Mouse (Mus musculus) MEL (cell line): ENCODE results near the gene Ate1.

Experiments
- CHD2 ChIP-seq: IDR thresholded peaks from 2 replicates; pipeline ENCODE4 v1.6.1; 2011; ENCODE audit warnings: low read length, improper control_type of control experiment
- CTCF ChIP-seq, 3 experiments: IDR thresholded peaks in 2 of 3; conservative IDR thresholded peaks in 1 of 3; 2 replicates each; pipeline ENCODE4 v1.5.1; 2011 to 2012; ENCODE audit warnings: low read length in 3 of 3, low read depth in 2 of 3, mild to moderate bottlenecking in 2 of 3, improper control_type of control experiment in 1 of 3, inconsistent platforms in 1 of 3, mixed read lengths in 1 of 3, moderate library complexity in 1 of 3; ENCODE audit not compliant: control insufficient read depth in 1 of 3, insufficient read depth in 1 of 3, poor library complexity in 1 of 3, severe bottlenecking in 1 of 3
- ETS1 ChIP-seq: IDR thresholded peaks from 2 replicates; pipeline ENCODE4 v1.6.1; 2012; ENCODE audit warnings: low read depth, mild to moderate bottlenecking, inconsistent platforms, low read length, improper control_type of control experiment, moderate library complexity
- GABPA ChIP-seq: IDR thresholded peaks from 2 replicates; pipeline ENCODE4 v1.6.1; 2012; ENCODE audit warnings: low read depth, mild to moderate bottlenecking, inconsistent platforms, low read length, improper control_type of control experiment, moderate library complexity
- MAFK ChIP-seq: IDR thresholded peaks from 2 replicates; pipeline ENCODE4 v1.6.1; 2011; ENCODE audit warnings: low read depth, mild to moderate bottlenecking, low read length, improper control_type of control experiment, borderline replicate concordance
- MXI1 ChIP-seq: IDR thresholded peaks from 2 replicates; pipeline ENCODE4 v1.6.1; 2011; ENCODE audit warnings: mild to moderate bottlenecking, low read depth, low read length, improper control_type of control experiment
- NELFE ChIP-seq: IDR thresholded peaks from 2 replicates; pipeline ENCODE4 v1.6.1; 2011; ENCODE audit warnings: low read depth, low read length, improper control_type of control experiment
- POLR2A ChIP-seq, 2 experiments: IDR thresholded peaks; 2 replicates each; pipeline ENCODE4 v1.6.1; 2011 to 2012; ENCODE audit warnings: low read length in 2 of 2, mild to moderate bottlenecking in 2 of 2, control low read depth in 1 of 2, improper control_type of control experiment in 1 of 2, low read depth in 1 of 2, moderate library complexity in 1 of 2; ENCODE audit not compliant: control insufficient read depth in 1 of 2, insufficient read depth in 1 of 2, poor library complexity in 1 of 2
- POLR2AphosphoS2 ChIP-seq: IDR thresholded peaks from 2 replicates; pipeline ENCODE4 v1.6.1; 2011; ENCODE audit warnings: low read length, improper control_type of control experiment
- ZC3H11A ChIP-seq: IDR thresholded peaks from 2 replicates; pipeline ENCODE4 v1.6.1; 2012; ENCODE audit warnings: low read depth, mild to moderate bottlenecking, inconsistent platforms, low read length, improper control_type of control experiment

DNA sequence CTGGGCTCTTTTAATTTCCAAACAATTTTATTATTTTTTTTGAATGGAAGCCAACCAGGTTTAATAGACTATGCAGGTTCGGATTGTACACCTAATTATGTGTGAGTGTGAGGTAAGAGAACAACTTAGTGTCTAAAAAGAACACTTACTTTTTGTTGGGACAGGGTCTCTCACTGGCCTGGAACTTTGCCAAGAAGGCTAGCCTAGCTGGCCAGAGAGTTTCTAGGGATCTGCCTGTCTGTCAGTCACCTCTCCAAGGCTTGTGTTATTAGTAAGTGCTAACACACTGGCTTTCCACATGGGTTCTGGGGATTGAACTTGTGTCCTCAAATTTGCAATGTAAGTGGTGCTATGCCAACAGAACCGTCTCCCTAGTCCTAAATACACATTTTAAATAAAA, 116.8 kb downstream of the Ate1 start:
- TF ChIP-seq CTCF (IDR thresholded peaks at IDR 0.05 in 2 of 3, conservative IDR thresholded peaks at IDR 0.05 in 1 of 3; ENCODE audit: control insufficient read depth in 1 of 3, insufficient read depth in 1 of 3, low read depth in 2 of 3, low read length in 3 of 3, poor library complexity in 1 of 3, severe bottlenecking in 1 of 3) = no peak
- TF ChIP-seq POLR2A (IDR thresholded peaks at IDR 0.05; ENCODE audit: control insufficient read depth in 1 of 2, insufficient read depth in 1 of 2, low read depth in 1 of 2, low read length in 2 of 2, poor library complexity in 1 of 2) = no peak
- no peak for TF ChIP-seq NELFE
- no peak for TF ChIP-seq CHD2
- no peak for TF ChIP-seq ETS1
- no peak for TF ChIP-seq ZC3H11A
- TF ChIP-seq MXI1 = no peak
- no peak for TF ChIP-seq GABPA
- no peak for TF ChIP-seq MAFK
- TF ChIP-seq POLR2AphosphoS2 = no peak
